Mouse (Mus musculus): ENCODE measurements at regions not wholly inside any gene's neighbourhood (a gene's known extent, or its start where the extent isn't known, plus 50 kb on each side); places are given as distances from the start of the nearest gene placed in this dataset.
A peak's percentile ranks its signal among the peaks of the same experiment; 100 is the strongest.

- no peak for DNase-seq (ENCODE audit: extremely low spot score, low read depth, low spot score)
Measured at GRCm38 (mm10) chr6:122394160-122394559, 53.8 kb upstream of the Phc1 start.

GRCm38 (mm10) chr6:122393231-122393881 lies 53.0 kb upstream of the Phc1 start:
- DNase-seq (ENCODE audit: extremely low spot score, low read depth, low spot score): no peak

GRCm38 (mm10) chr6:122391725-122392667 lies 51.6 kb upstream of the Phc1 start:
- peak; percentile 68 for DNase-seq (ENCODE audit: extremely low spot score, low read depth, low spot score)

- DNase-seq (ENCODE audit: extremely low spot score, low read depth, low spot score): no peak
Measured at GRCm38 (mm10) chr6:122391126-122391525, 50.8 kb upstream of the Phc1 start.

GRCm38 (mm10) chr6:122390720-122391119 lies 50.4 kb upstream of the Phc1 start:
- DNase-seq (ENCODE audit: extremely low spot score, low read depth, low spot score): no peak
